ENCODE assay signal across 8 mouse cellular contexts in the genomic region with DNA sequence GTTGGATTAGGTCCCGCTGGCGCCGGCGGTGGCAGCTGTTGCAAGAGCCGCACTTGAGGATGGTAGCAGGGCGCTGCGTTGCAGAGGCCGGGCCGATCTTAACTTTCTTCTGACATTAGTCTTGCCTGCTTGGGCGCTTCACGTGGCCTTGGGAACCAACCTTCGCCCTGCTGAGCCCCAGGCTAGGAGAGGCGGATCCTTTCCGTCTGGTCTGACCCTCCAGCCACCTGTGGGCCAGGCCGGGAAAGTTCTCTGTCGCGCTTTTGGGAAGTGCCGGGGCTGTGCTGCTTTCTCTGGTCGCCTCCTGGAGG. TPM values are rescaled to one million over a fixed set of nuclear protein-coding genes. Genes with fewer than 3 reads are reported as not detected.
DNase-seq lines count a peak whose midpoint lies in the region; ATAC-seq and TF ChIP-seq lines count a peak whose summit lies in the region.

A gene (minus strand): TSS at position 223 of the 311 bp plus-strand sequence.

- H3K27me3 ChIP-seq in hindbrain, embryonic 13.5 days = peaks cover 34% of the 10 kb centered on the region
- H3K27me3 ChIP-seq in liver, embryonic 11.5 days (replicated peaks; ENCODE audit: control insufficient read depth, insufficient read depth, low read length) = peaks cover 36% of the 10 kb centered on the region
- H3K27me3 ChIP-seq in midbrain, postnatal 0 days (ENCODE audit: insufficient read depth, low read length) = peaks cover 18% of the 10 kb centered on the region

- H3K27ac ChIP-seq in gastrocnemius, adult 2 months = peak within 1 kb of the TSS; percentile 83
- H3K27ac ChIP-seq in hindbrain, embryonic 13.5 days = no peak within 1 kb of the TSS
- H3K27ac ChIP-seq in liver, embryonic 11.5 days (ENCODE audit: low read depth, low read length) = no peak within 1 kb of the TSS
- H3K27ac ChIP-seq in midbrain, postnatal 0 days (ENCODE audit: low read depth, low read length) = no peak within 1 kb of the TSS

- DNase-seq in thymus, postnatal 0 days (ENCODE audit: low spot score) = no peak
- DNase-seq in thymus, postnatal 14 days = no peak
- peak; percentile 94 for DNase-seq in gastrocnemius, adult 2 months
- peak; percentile 45 for DNase-seq in liver, embryonic 11.5 days (ENCODE audit: low spot score)
- DNase-seq in midbrain, postnatal 0 days (ENCODE audit: low spot score) = peak; percentile 6
- DNase-seq in yolk sac, embryonic 10.5 days (ENCODE audit: low spot score) = peak; percentile 64

- no peaks in the 10 kb centered on the region for H3K9me3 ChIP-seq in hindbrain, embryonic 13.5 days
- H3K9me3 ChIP-seq in liver, embryonic 11.5 days (ENCODE audit: control insufficient read depth, low read length) = no peaks in the 10 kb centered on the region
- H3K9me3 ChIP-seq in midbrain, postnatal 0 days (ENCODE audit: low read length) = no peaks in the 10 kb centered on the region

- peak within 1 kb of the TSS; percentile 47 for H3K4me2 ChIP-seq in hindbrain, embryonic 13.5 days
- H3K4me2 ChIP-seq in liver, embryonic 11.5 days = peak within 1 kb of the TSS; percentile 65
- peak within 1 kb of the TSS; percentile 31 for H3K4me2 ChIP-seq in midbrain, postnatal 0 days (ENCODE audit: low read depth, low read length, poor library complexity, severe bottlenecking)

- 2% methylated on average over 19 of the region's 19 CpGs for whole genome bisulfite sequencing in hindbrain, embryonic 13.5 days
- 2% methylated on average over 19 of the region's 19 CpGs for WGBS in liver, embryonic 11.5 days
- WGBS in midbrain, postnatal 0 days = 2% methylated on average over 19 of the region's 19 CpGs

- intact Hi-C loops in gastrocnemius, adult 2 months (cut with DNase I) = no loop called here

- no peaks in the 10 kb centered on the region for H3K36me3 ChIP-seq in hindbrain, embryonic 13.5 days
- H3K36me3 ChIP-seq in liver, embryonic 11.5 days (ENCODE audit: control insufficient read depth, insufficient read depth, low read length) = no peaks in the 10 kb centered on the region
- no peaks in the 10 kb centered on the region for H3K36me3 ChIP-seq in midbrain, postnatal 0 days (ENCODE audit: insufficient read depth, low read length)

- H3K4me1 ChIP-seq in hindbrain, embryonic 13.5 days (replicated peaks) = peaks cover 9% of the 10 kb centered on the region
- H3K4me1 ChIP-seq in liver, embryonic 11.5 days (replicated peaks; ENCODE audit: control insufficient read depth, insufficient read depth, low read length) = 0 out of 2 replicates have a peak, but pooled peaks cover 3% of the 10 kb centered on the region
- no peaks in the 10 kb centered on the region; the same call in 1 of the 2 replicates for H3K4me1 ChIP-seq in midbrain, postnatal 0 days (ENCODE audit: insufficient read depth, low read length)

- peak within 1 kb of the TSS; percentile 72 for H3K4me3 ChIP-seq in gastrocnemius, adult 2 months
- H3K4me3 ChIP-seq in hindbrain, embryonic 13.5 days = peak within 1 kb of the TSS; percentile 32
- H3K4me3 ChIP-seq in liver, embryonic 11.5 days (ENCODE audit: low read depth, low read length) = peak within 1 kb of the TSS; percentile 25
- H3K4me3 ChIP-seq in midbrain, postnatal 0 days (ENCODE audit: low read depth, low read length) = peak within 1 kb of the TSS; percentile 18

- no peak for ATAC-seq in hindbrain, embryonic 13.5 days (ENCODE audit: low FRiP score)
- no peak for ATAC-seq in liver, embryonic 11.5 days (replicated peaks; ENCODE audit: low FRiP score)
- no peak for ATAC-seq in midbrain, postnatal 0 days (ENCODE audit: low FRiP score)
- ATAC-seq in activated CD4-positive, CD25-positive, alpha-beta regulatory T cell, adult 4 months = no peak

- TF ChIP-seq CTCF in gastrocnemius, adult 2 months (IDR thresholded peaks at IDR 0.05) = no peak
- no peak for TF ChIP-seq CTCF in midbrain, postnatal 0 days (IDR thresholded peaks at IDR 0.05)

- no peak within 1 kb of the TSS for H3K9ac ChIP-seq in hindbrain, embryonic 13.5 days
- H3K9ac ChIP-seq in liver, embryonic 11.5 days (ENCODE audit: low read depth, low read length) = no peak within 1 kb of the TSS
- no peak within 1 kb of the TSS for H3K9ac ChIP-seq in midbrain, postnatal 0 days (replicated peaks; ENCODE audit: low read length, poor library complexity, severe bottlenecking)

RNA-seq across cellular contexts. Expression of the gene that starts here (rescaled TPM):
- 21.6 and 22.7 TPM in 2 replicates for polyA plus RNA-seq in thymus, postnatal 0 days (2015; fragmentation: Nextera tagmentation; extraction: Ambion mirVana)
- 10 to 100 TPM; 13.0 to 28.1 TPM for total RNA-seq in gastrocnemius, adult 2 months (2021)
- polyA plus RNA-seq in hindbrain, embryonic 13.5 days (2015; fragmentation: Nextera tagmentation; extraction: Ambion mirVana) = 1.4 and 1.8 TPM in 2 replicates
- 0.86 and 1.2 TPM in 2 replicates for polyA plus RNA-seq in liver, embryonic 11.5 days (2014; fragmentation: Nextera tagmentation; extraction: Ambion mirVana)
- total RNA-seq in midbrain, postnatal 0 days (2014; rRNA removed) = 0.47 TPM in 1 of 2 replicates, not detected in the other
- polyA plus RNA-seq in midbrain, postnatal 0 days (2015; fragmentation: Nextera tagmentation; extraction: Ambion mirVana) = 0.22 and 0.27 TPM in 2 replicates
- under 1 TPM; 0.83 to 0.97 TPM for polyA plus RNA-seq in activated CD4-positive, CD25-positive, alpha-beta regulatory T cell, adult 4 months (2017; shearing (Covaris generic))

Comparison
In these comparisons a context has a peak if more than half of its experiments do, and no peak if none do; other contexts are left out.
1. Peak in DNase-seq, H3K4me3 ChIP-seq and H3K4me2 ChIP-seq in midbrain, postnatal 0 days; RNA of the gene not detected or under 1 TPM.
2. DNase-seq: peak in gastrocnemius, adult 2 months (single experiment), liver, embryonic 11.5 days (single experiment) and yolk sac, embryonic 10.5 days (single experiment); none in thymus, postnatal 0 days (single experiment) and thymus, postnatal 14 days (single experiment).
3. H3K4me3 ChIP-seq: peak in every context shown above with its lines; median percentile 72 in gastrocnemius, adult 2 months; 32 in hindbrain, embryonic 13.5 days; 25 in liver, embryonic 11.5 days; 18 in midbrain, postnatal 0 days.
4. Peak in every context shown above with its lines, with median percentiles within 50 percentile points of each other: H3K4me2 ChIP-seq.